Mouse (Mus musculus): Measurements from ENCODE around the gene Arrdc5. TPM values are rescaled to one million over a fixed set of nuclear protein-coding genes. Genes with fewer than 3 reads are reported as not detected.

Arrdc5 gene
- polyA plus RNA-seq, 1 experiment from 2014 or later = not detected

GRCm38 (mm10) chr17:56255863-56256238, 44.2 kb downstream of the Arrdc5 start:
- peak; percentile 97 for TF ChIP-seq CTCF (IDR thresholded peaks at IDR 0.05; ENCODE audit: low read depth)
- H3K4me1 ChIP-seq (ENCODE audit: insufficient read depth) = peaks cover 4% of the 10 kb centered on the region
- H3K36me3 ChIP-seq (ENCODE audit: insufficient read depth) = peaks cover 28% of the 10 kb centered on the region
- DNase-seq (peak; percentile 100), ATAC-seq (ENCODE audit: insufficient read depth) (peak; percentile 93)
- no peaks in the 10 kb centered on the region for H3K27me3 ChIP-seq (ENCODE audit: insufficient read depth, low read length)
- no peaks in the 10 kb centered on the region for H3K9me3 ChIP-seq (ENCODE audit: low read depth, low read length)
- peak overlapping the region; percentile 64 for H3K4me3 ChIP-seq (ENCODE audit: low read depth, low read length)
- WGBS = under 1% methylated on average over 32 of the region's 32 CpGs
- peak overlapping the region; percentile 52 for H3K9ac ChIP-seq
- H3K4me2 ChIP-seq = peak overlapping the region; percentile 90
- peak overlapping the region; percentile 95 for H3K27ac ChIP-seq (ENCODE audit: low read depth)

- Histone ChIP-seq H3K4me1 (ENCODE audit: insufficient read depth) (peaks cover 4% of the 10 kb centered on the region), H3K9ac (no peak overlapping the region), H3K9me3 (ENCODE audit: low read depth, low read length) (no peaks in the 10 kb centered on the region), H3K4me2 (peak overlapping the region; percentile 90), H3K27me3 (ENCODE audit: insufficient read depth, low read length) (no peaks in the 10 kb centered on the region), H3K36me3 (ENCODE audit: insufficient read depth) (peaks cover 24% of the 10 kb centered on the region), H3K4me3 (ENCODE audit: low read depth, low read length) (no peak overlapping the region), H3K27ac (ENCODE audit: low read depth) (peak overlapping the region; percentile 9; the same call in 1 of the 2 replicates)
- TF ChIP-seq CTCF (IDR thresholded peaks at IDR 0.05; ENCODE audit: low read depth) = peak; percentile 11; the same call in 1 of the 2 replicates
- ATAC-seq (ENCODE audit: insufficient read depth) = peak; percentile 2; the same call in 1 of the 2 replicates
- WGBS = 14% methylated on average over 9 of the region's 9 CpGs
- peak; percentile 74 for DNase-seq
These were observed 44.7 kb downstream of the Arrdc5 start for GRCm38 (mm10) chr17:56255429-56255828.

GRCm38 (mm10) chr17:56254695-56255094, 45.4 kb downstream of the Arrdc5 start:
- Histone ChIP-seq H3K4me1 (ENCODE audit: insufficient read depth) (peaks cover 4% of the 10 kb centered on the region), H3K4me3 (ENCODE audit: low read depth, low read length) (no peak overlapping the region), H3K27me3 (ENCODE audit: insufficient read depth, low read length) (no peaks in the 10 kb centered on the region), H3K9ac (no peak overlapping the region), H3K27ac (ENCODE audit: low read depth) (no peak overlapping the region), H3K36me3 (ENCODE audit: insufficient read depth) (peaks cover 17% of the 10 kb centered on the region), H3K4me2 (no peak overlapping the region), H3K9me3 (ENCODE audit: low read depth, low read length) (no peaks in the 10 kb centered on the region)
- no peak for DNase-seq
- TF ChIP-seq CTCF (IDR thresholded peaks at IDR 0.05; ENCODE audit: low read depth) = no peak
- WGBS = 76% methylated on average over 4 of the region's 4 CpGs
- no peak for ATAC-seq (ENCODE audit: insufficient read depth)

- Histone ChIP-seq H3K27me3 (ENCODE audit: insufficient read depth, low read length) (no peaks in the 10 kb centered on the region), H3K27ac (ENCODE audit: low read depth) (peak overlapping the region; percentile 58; the same call in 1 of the 2 replicates), H3K4me1 (ENCODE audit: insufficient read depth) (no peaks in the 10 kb centered on the region), H3K9ac (no peak overlapping the region), H3K4me3 (ENCODE audit: low read depth, low read length) (no peak overlapping the region), H3K9me3 (ENCODE audit: low read depth, low read length) (no peaks in the 10 kb centered on the region), H3K36me3 (ENCODE audit: insufficient read depth) (no peaks in the 10 kb centered on the region), H3K4me2 (peak overlapping the region; percentile 36)
- DNase-seq (peak; percentile 74), ATAC-seq (ENCODE audit: insufficient read depth) (peak; percentile 16; the same call in 1 of the 2 replicates)
- WGBS = 18% methylated on average over 6 of the region's 6 CpGs
- peak; percentile 76 for TF ChIP-seq CTCF (IDR thresholded peaks at IDR 0.05; ENCODE audit: low read depth)
These were observed 48.8 kb downstream of the Arrdc5 start for GRCm38 (mm10) chr17:56251136-56251829.

GRCm38 (mm10) chr17:56245608-56246007, 54.5 kb downstream of the Arrdc5 start:
- TF ChIP-seq CTCF (IDR thresholded peaks at IDR 0.05; ENCODE audit: low read depth) = no peak
- Histone ChIP-seq H3K36me3 (ENCODE audit: insufficient read depth) (no peaks in the 10 kb centered on the region), H3K4me1 (ENCODE audit: insufficient read depth) (no peaks in the 10 kb centered on the region), H3K9ac (no peak overlapping the region), H3K4me3 (ENCODE audit: low read depth, low read length) (no peak overlapping the region), H3K27me3 (ENCODE audit: insufficient read depth, low read length) (0 out of 2 replicates have a peak, but pooled peaks cover 3% of the 10 kb centered on the region), H3K4me2 (no peak overlapping the region), H3K27ac (ENCODE audit: low read depth) (no peak overlapping the region), H3K9me3 (ENCODE audit: low read depth, low read length) (no peaks in the 10 kb centered on the region)
- no peak for DNase-seq
- WGBS = 57% methylated on average over 7 of the region's 7 CpGs
- no peak for ATAC-seq (ENCODE audit: insufficient read depth)

Other genes with a start within 250 kb of the Arrdc5 start
- 30.5 and 31.3 TPM in 2 replicates for gene Ubxn6, start 225.3 kb downstream of the Arrdc5 start, polyA plus RNA-seq (2014; fragmentation: Nextera tagmentation; extraction: Ambion mirVana)
- 96.2 and 111 TPM in 2 replicates for gene Hdgfl2, start 220.7 kb downstream of the Arrdc5 start, polyA plus RNA-seq (2014; fragmentation: Nextera tagmentation; extraction: Ambion mirVana)
- gene Plin4, start 190.5 kb downstream of the Arrdc5 start, polyA plus RNA-seq (2014; fragmentation: Nextera tagmentation; extraction: Ambion mirVana) = 0.12 and 0.28 TPM in 2 replicates
- gene Plin5, start 182.7 kb downstream of the Arrdc5 start, polyA plus RNA-seq (2014; fragmentation: Nextera tagmentation; extraction: Ambion mirVana) = 0.34 and 0.86 TPM in 2 replicates
- 0.17 TPM in 1 of 2 replicates, not detected in the other for gene Lrg1, start 178.3 kb downstream of the Arrdc5 start, polyA plus RNA-seq (2014; fragmentation: Nextera tagmentation; extraction: Ambion mirVana)
- 1.7 and 1.8 TPM in 2 replicates for gene Sema6b, start 159.9 kb downstream of the Arrdc5 start, polyA plus RNA-seq (2014; fragmentation: Nextera tagmentation; extraction: Ambion mirVana)
- 14.5 and 16.2 TPM in 2 replicates for gene Tnfaip8l1, start 137.8 kb downstream of the Arrdc5 start, polyA plus RNA-seq (2014; fragmentation: Nextera tagmentation; extraction: Ambion mirVana)
- 93.0 and 95.3 TPM in 2 replicates for gene Mydgf, start 116.4 kb downstream of the Arrdc5 start, polyA plus RNA-seq (2014; fragmentation: Nextera tagmentation; extraction: Ambion mirVana)
- gene Dpp9, start 81.4 kb downstream of the Arrdc5 start, polyA plus RNA-seq (2014; fragmentation: Nextera tagmentation; extraction: Ambion mirVana) = 37.9 and 41.3 TPM in 2 replicates
- gene Fem1a, start 43.5 kb downstream of the Arrdc5 start, polyA plus RNA-seq (2014; fragmentation: Nextera tagmentation; extraction: Ambion mirVana) = 14.5 and 15.4 TPM in 2 replicates
- gene Ticam1, start 23.5 kb downstream of the Arrdc5 start, polyA plus RNA-seq (2014; fragmentation: Nextera tagmentation; extraction: Ambion mirVana) = 4.5 and 4.9 TPM in 2 replicates
- 69.7 and 71.0 TPM in 2 replicates for gene Plin3, start 7.4 kb downstream of the Arrdc5 start, polyA plus RNA-seq (2014; fragmentation: Nextera tagmentation; extraction: Ambion mirVana)
- gene Uhrf1, start 3.0 kb upstream of the Arrdc5 start, polyA plus RNA-seq (2014; fragmentation: Nextera tagmentation; extraction: Ambion mirVana) = 137 and 147 TPM in 2 replicates
- 31.3 and 36.7 TPM in 2 replicates for gene Kdm4b, start 25.8 kb upstream of the Arrdc5 start, polyA plus RNA-seq (2014; fragmentation: Nextera tagmentation; extraction: Ambion mirVana)
- gene Ptprs, start 176.2 kb upstream of the Arrdc5 start, polyA plus RNA-seq (2014; fragmentation: Nextera tagmentation; extraction: Ambion mirVana) = 96.8 and 112 TPM in 2 replicates
- gene Znrf4, start 212.1 kb upstream of the Arrdc5 start, polyA plus RNA-seq (2014; fragmentation: Nextera tagmentation; extraction: Ambion mirVana) = not detected in 2 replicates

All from lung, embryonic 14.5 days (tissue).